ENCODE assay signal across 13 mouse cellular contexts in the genomic region with DNA sequence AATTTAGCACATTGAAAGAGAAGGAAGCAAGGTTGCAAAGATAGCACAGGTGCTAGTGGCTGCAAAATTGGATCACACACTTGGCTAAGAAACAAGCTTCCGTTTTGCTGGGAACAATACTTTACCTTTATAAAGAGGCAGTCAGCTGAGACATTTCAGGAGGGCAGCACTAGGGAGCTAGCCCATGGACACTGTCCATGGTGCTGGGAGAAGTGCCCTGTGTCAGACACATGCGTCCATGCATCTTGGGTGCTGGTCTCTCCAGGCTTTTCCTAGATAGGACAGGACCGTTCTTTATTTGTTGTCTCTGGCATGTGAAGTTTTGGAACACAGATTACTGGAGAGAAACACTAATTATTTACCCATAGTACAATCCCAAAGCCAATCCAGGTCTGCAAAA.
DNase-seq lines count a peak whose midpoint lies in the region; ATAC-seq and TF ChIP-seq lines count a peak whose summit lies in the region.
"Had no signal": no experiment of that assay in that cellular context is flagged by ENCODE, and none has a peak within 500 bp of the region (broad histone marks: within the 10 kb centered on the region; RNA-seq: fewer than 3 reads in every experiment).

No protein-coding gene starts in this region.

- H3K4me1 ChIP-seq in cerebellum, adult 2 months (ENCODE audit: control insufficient read depth, insufficient read depth, low read length) = peaks cover 4% of the 10 kb centered on the region
- H3K4me1 ChIP-seq in kidney, embryonic 14.5 days (ENCODE audit: control insufficient read depth, insufficient read depth, low read length) = no peaks in the 10 kb centered on the region
- peaks cover 6% of the 10 kb centered on the region for H3K4me1 ChIP-seq in forebrain, embryonic 10.5 days
- H3K4me1 ChIP-seq: hindbrain, embryonic 12.5 days; limb, embryonic 15.5 days had no signal

- no peak overlapping the region for H3K27ac ChIP-seq in cerebellum, adult 2 months (ENCODE audit: insufficient read depth, low read length)
- no peak overlapping the region for H3K27ac ChIP-seq in kidney, embryonic 14.5 days (ENCODE audit: low read depth, low read length)
- H3K27ac ChIP-seq in forebrain, embryonic 10.5 days = no peak overlapping the region
- H3K27ac ChIP-seq: hindbrain, embryonic 12.5 days; limb, embryonic 15.5 days had no signal

- no peak overlapping the region for H3K4me2 ChIP-seq in kidney, embryonic 14.5 days (replicated peaks; ENCODE audit: low read depth, low read length)
- H3K4me2 ChIP-seq: hindbrain, embryonic 12.5 days; limb, embryonic 15.5 days had no signal

- H3K4me3 ChIP-seq in cerebellum, adult 2 months (replicated peaks; ENCODE audit: insufficient read depth, low read depth, low read length) = no peak overlapping the region
- H3K4me3 ChIP-seq in kidney, embryonic 14.5 days (ENCODE audit: low read length) = no peak overlapping the region
- H3K4me3 ChIP-seq in forebrain, embryonic 10.5 days = no peak overlapping the region
- H3K4me3 ChIP-seq: erythroblast, embryonic 14.5 days; hindbrain, embryonic 12.5 days; limb, embryonic 15.5 days had no signal

- no peak overlapping the region for H3K9ac ChIP-seq in kidney, embryonic 14.5 days (ENCODE audit: low read depth, low read length)
- H3K9ac ChIP-seq: hindbrain, embryonic 12.5 days; limb, embryonic 15.5 days had no signal

- peak; percentile 21 to 38 for DNase-seq in cerebellum, adult 2 months
- DNase-seq in cerebellum, adult 9-11 months = no peak
- DNase-seq in kidney, adult 11 months = no peak
- DNase-seq in embryo, embryonic 10 days (ENCODE audit: low spot score) = peak; percentile 75
- peak; percentile 74 to 79 for DNase-seq in kidney, postnatal 4 days
- no peak for DNase-seq in forebrain, embryonic 10.5 days (ENCODE audit: extremely low spot score, low spot score)
- DNase-seq in right cerebral cortex, postnatal 36 days (ENCODE audit: low spot score in 2 of 2) = no peak
- DNase-seq: gastrocnemius, postnatal 14 days; lung, postnatal 36 days had no signal

- no peaks in the 10 kb centered on the region for H3K9me3 ChIP-seq in kidney, embryonic 14.5 days (ENCODE audit: control insufficient read depth, low read length)
- no peaks in the 10 kb centered on the region for H3K9me3 ChIP-seq in forebrain, embryonic 10.5 days
- H3K9me3 ChIP-seq: hindbrain, embryonic 12.5 days; limb, embryonic 15.5 days had no signal

- TF ChIP-seq POLR2A in cerebellum, adult 2 months (IDR thresholded peaks at IDR 0.05; ENCODE audit: borderline replicate concordance, insufficient read depth, low read length) = no peak

- no peaks in the 10 kb centered on the region for H3K27me3 ChIP-seq in cerebellum, adult 2 months (ENCODE audit: control insufficient read depth, insufficient read depth, low read length)
- H3K27me3 ChIP-seq in kidney, embryonic 14.5 days (ENCODE audit: control insufficient read depth, insufficient read depth, low read length) = no peaks in the 10 kb centered on the region
- no peaks in the 10 kb centered on the region for H3K27me3 ChIP-seq in forebrain, embryonic 10.5 days (ENCODE audit: poor library complexity, severe bottlenecking)
- H3K27me3 ChIP-seq: hindbrain, embryonic 12.5 days; limb, embryonic 15.5 days had no signal

- peak; percentile 69; the same call in 1 of the 2 replicates for ATAC-seq in kidney, embryonic 14.5 days (ENCODE audit: low FRiP score, low TSS enrichment)

- 25% methylated on average over 3 of the region's 3 CpGs for WGBS in cerebellum, adult 2 months
- WGBS in kidney, embryonic 14.5 days = 40% methylated on average over 3 of the region's 3 CpGs
- WGBS in forebrain, embryonic 10.5 days = 58% methylated on average over 3 of the region's 3 CpGs

- H3K36me3 ChIP-seq in kidney, embryonic 14.5 days (ENCODE audit: control insufficient read depth, insufficient read depth, low read length) = no peaks in the 10 kb centered on the region
- no peaks in the 10 kb centered on the region for H3K36me3 ChIP-seq in forebrain, embryonic 10.5 days (replicated peaks)
- H3K36me3 ChIP-seq: hindbrain, embryonic 12.5 days; limb, embryonic 15.5 days had no signal

- no peak for TF ChIP-seq CTCF in cerebellum, adult 2 months (IDR thresholded peaks at IDR 0.05; ENCODE audit: borderline replicate concordance, insufficient read depth, low read depth, low read length)

Comparison
In these comparisons a context has a peak if more than half of its experiments do, and no peak if none do; other contexts are left out.
1. DNase-seq: peak in cerebellum, adult 2 months (2 of 2), embryo, embryonic 10 days (single experiment) and kidney, postnatal 4 days (2 of 2); none in cerebellum, adult 9-11 months (single experiment), kidney, adult 11 months (single experiment), forebrain, embryonic 10.5 days (single experiment) and right cerebral cortex, postnatal 36 days (0 of 2).